Mouse (Mus musculus) midbrain, embryonic 11.5 days (tissue): ENCODE measurements at regions not wholly inside any gene's neighbourhood (a gene's known extent, or its start where the extent isn't known, plus 50 kb on each side); places are given as distances from the start of the nearest gene placed in this dataset.

Source experiments
- ATAC-seq: fragments of 200-750 bp; cut with Nextera tagmentation; 2 replicates; pipeline ENCODE4 v1.8.0; 2017; ENCODE audit warnings: moderate TSS enrichment, moderate library complexity; ENCODE audit not compliant: low FRiP score
- DNase-seq: peaks from one replicate; pipeline ENCODE4 v3.0.0; 2015; ENCODE audit warnings: low spot score; ENCODE audit errors: missing footprints
- H3K27ac ChIP-seq: fragments of 300-500 bp; sonication (generic); 2 replicates; pipeline ENCODE4 v1.5.1; 2014; ENCODE audit warnings: low read depth, low read length
- H3K27me3 ChIP-seq: fragments of 300-500 bp; sonication (generic); 2 replicates; pipeline ENCODE4 v1.6.1; 2014; ENCODE audit warnings: mild to moderate bottlenecking, low read length, moderate library complexity, mixed read lengths; ENCODE audit not compliant: control insufficient read depth, insufficient read depth
- H3K36me3 ChIP-seq: fragments of 300-500 bp; sonication (generic); 2 replicates; pipeline ENCODE4 v1.6.1; 2014; ENCODE audit warnings: mild to moderate bottlenecking, low read length, moderate library complexity, mixed read lengths; ENCODE audit not compliant: control insufficient read depth, insufficient read depth
- H3K4me1 ChIP-seq: fragments of 300-500 bp; sonication (generic); 2 replicates; pipeline ENCODE4 v1.6.1; 2014; ENCODE audit warnings: low read length; ENCODE audit not compliant: control insufficient read depth, insufficient read depth
- H3K4me2 ChIP-seq: fragments of 300-500 bp; sonication (generic); 2 replicates; pipeline ENCODE4 v1.6.1; 2014; ENCODE audit warnings: mild to moderate bottlenecking, moderate library complexity
- H3K4me3 ChIP-seq: fragments of 300-500 bp; sonication (generic); 2 replicates; pipeline ENCODE4 v1.5.1; 2014; ENCODE audit warnings: low read depth, low read length
- H3K9ac ChIP-seq: fragments of 300-500 bp; sonication (generic); 2 replicates; pipeline ENCODE4 v1.6.1; 2014; ENCODE audit warnings: low read length
- H3K9me3 ChIP-seq: fragments of 300-500 bp; sonication (generic); 2 replicates; pipeline ENCODE4 v1.6.1; 2016; ENCODE audit warnings: low read length; ENCODE audit not compliant: control insufficient read depth
- WGBS: fragments of 180-500 bp; shearing (Covaris S2); extraction: QIAGEN DNeasy Blood & Tissue Kit; methylation state at CpG from one replicate; pipeline ENCODE4 v1.1.7; 2014; 5-methylcytosine and 5-hydroxymethylcytosine counted together

DNA sequence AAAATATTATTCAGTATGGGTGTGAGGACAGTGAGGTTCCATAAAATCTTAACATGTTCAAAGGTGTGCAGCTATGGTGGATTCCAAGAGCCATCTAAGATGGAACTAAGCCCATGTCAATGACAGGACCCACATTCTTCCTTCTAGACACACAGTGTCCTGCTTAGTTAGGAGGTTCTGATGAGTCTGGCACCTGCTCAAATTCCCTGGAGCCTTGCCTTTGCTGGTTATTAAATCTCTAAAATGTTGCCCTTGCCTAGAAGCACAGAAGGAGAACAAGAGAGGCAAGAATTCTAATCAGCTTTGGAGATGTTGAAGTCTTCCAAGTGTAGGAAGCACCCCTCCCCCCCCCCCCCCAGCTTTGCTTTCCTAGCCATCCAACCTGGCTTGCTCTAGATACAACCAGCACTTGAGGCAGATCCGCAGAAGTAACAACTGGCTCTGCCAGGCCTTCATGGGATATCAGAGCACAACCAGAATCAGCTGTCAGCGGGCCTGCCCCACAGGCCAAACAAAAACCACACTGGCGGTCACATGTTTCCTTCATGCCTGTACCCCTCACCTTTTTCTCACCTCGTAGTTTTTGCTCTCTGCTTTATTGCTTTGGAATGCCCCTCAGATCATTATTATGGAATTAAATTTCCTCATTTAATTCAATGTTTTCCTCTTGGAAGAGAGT, 116.0 kb upstream of the Slc22a22 start:
- Histone ChIP-seq H3K36me3 (no peaks in the 10 kb centered on the region), H3K4me2 (no peak overlapping the region), H3K9ac (no peak overlapping the region), H3K27ac (no peak overlapping the region), H3K9me3 (no peaks in the 10 kb centered on the region), H3K4me3 (no peak overlapping the region), H3K27me3 (no peaks in the 10 kb centered on the region), H3K4me1 (peaks cover 11% of the 10 kb centered on the region)
- ATAC-seq: no peak
- 85% methylated on average over 4 of the region's 4 CpGs for WGBS
- no peak for DNase-seq

DNA sequence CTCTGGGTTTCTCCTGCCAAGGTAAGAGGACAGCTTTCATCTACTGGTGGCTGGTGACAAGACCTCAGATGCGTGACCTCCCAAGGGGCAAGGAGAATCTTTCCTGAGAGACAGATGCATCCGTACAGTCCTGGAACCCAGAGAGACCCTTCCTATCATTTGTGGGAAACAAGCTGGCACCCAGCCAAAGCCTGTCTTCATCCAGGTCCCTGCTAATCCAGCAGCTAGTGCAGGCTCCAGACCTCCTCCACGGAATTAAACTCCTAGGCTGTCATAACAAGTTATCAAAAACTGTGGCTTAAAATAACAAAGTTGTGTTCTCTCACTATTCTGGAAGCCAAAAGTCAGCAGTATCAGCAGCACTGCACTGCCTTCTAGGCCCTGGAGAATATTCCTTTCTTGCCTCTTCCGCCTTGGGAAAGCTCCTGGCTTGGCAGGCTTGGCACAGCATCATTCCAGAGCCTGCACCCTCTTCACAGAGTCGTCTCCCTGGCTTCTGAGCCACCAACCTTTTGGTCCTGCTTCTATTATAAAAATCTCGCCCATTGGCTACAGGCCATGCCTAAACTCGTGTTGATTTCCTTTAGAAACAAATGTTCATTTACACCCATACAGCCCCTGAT, 113.3 kb upstream of the Slc22a22 start:
- Histone ChIP-seq H3K9ac (no peak overlapping the region), H3K4me2 (no peak overlapping the region)

DNA sequence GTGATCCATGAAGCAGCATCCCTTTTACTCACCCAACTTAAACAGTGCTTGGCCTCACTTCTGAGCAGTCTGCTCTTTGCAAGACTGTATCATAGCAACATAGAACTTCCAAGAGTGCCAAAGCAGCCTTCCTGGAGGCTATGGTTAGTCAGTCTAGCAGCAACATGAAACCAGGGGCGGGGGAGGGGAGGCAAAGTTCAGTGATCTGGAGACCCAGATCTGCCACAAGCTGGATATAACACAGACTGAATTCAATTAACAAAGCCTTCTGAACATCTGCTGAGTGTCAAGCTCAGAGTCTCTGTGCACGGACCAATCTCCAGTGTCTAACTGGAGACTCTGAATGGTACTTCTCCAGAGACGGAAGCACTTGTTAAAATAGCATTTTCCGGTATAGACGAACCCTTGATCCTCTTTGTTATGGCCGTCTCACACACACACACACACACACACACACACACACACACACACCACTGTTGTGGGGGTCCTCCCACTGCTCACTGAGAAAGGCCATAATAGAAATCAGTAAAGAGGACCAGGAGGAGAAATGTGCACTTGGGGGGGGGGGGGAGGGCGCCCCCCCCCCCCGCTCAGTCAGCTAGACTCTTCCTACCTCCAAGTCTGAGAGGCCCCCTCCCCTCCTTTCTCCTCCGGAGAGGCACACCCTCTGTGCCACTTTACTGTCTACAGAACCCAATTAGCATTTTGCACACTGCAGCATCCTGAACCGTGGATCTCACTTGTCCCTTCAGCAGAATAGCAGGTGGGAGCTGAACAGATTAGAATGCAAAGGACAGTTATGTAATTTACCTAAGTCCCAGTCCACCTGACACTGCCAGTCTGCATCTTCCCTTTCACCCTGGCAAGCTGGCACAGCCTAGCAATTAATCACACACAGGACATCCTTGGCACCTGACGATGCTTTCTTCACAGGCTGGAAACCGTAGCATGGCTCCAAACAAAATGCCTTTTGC, 112.3 kb upstream of the Slc22a22 start:
- H3K9me3 ChIP-seq: no peaks in the 10 kb centered on the region
- no peak overlapping the region for H3K4me3 ChIP-seq
- no peaks in the 10 kb centered on the region for H3K27me3 ChIP-seq
- 0 out of 2 replicates have a peak overlapping the region, but pooled peaks have one; percentile 11 for H3K4me2 ChIP-seq
- no peaks in the 10 kb centered on the region for H3K36me3 ChIP-seq
- ATAC-seq (peak; percentile 86), DNase-seq (peak; percentile 93)
- 39% methylated on average over 10 of the region's 12 CpGs for WGBS
- no peak overlapping the region for H3K27ac ChIP-seq
- peaks cover 11% of the 10 kb centered on the region for H3K4me1 ChIP-seq
- no peak overlapping the region for H3K9ac ChIP-seq

More for the DNA sequence above, 113.3 kb upstream of the Slc22a22 start:
- no peak overlapping the region for H3K4me3 ChIP-seq
- peaks cover 11% of the 10 kb centered on the region for H3K4me1 ChIP-seq
- H3K27me3 ChIP-seq: no peaks in the 10 kb centered on the region
- ATAC-seq (no peak), DNase-seq (no peak)
- H3K27ac ChIP-seq: no peak overlapping the region
- no peaks in the 10 kb centered on the region for H3K9me3 ChIP-seq
- WGBS: 77% methylated on average over 7 of the region's 7 CpGs
- H3K36me3 ChIP-seq: no peaks in the 10 kb centered on the region

DNA sequence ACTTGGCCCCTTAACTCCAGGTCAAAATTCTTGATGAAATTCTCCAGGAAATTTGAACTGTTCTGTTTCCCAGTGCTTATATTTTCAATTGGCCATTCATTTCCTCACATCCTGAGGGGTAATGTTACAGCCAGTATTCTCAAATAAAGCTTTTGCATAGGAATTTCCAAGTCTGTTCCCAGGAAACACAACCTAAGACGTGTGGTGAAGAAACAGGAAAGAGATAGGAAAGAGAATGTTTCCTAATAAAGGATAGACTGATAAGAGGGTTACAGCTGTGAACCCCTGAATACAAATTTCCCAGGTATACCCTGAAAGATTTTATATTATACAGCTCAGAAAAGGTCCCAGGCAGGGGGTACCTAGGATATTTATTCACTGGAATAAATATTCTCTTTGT, 108.0 kb upstream of the Slc22a22 start:
- H3K27me3 ChIP-seq: no peaks in the 10 kb centered on the region
- H3K9me3 ChIP-seq: no peaks in the 10 kb centered on the region
- no peaks in the 10 kb centered on the region for H3K36me3 ChIP-seq
- H3K4me3 ChIP-seq: no peak overlapping the region
- ATAC-seq (no peak), DNase-seq (no peak)
- H3K9ac ChIP-seq: no peak overlapping the region
- H3K4me1 ChIP-seq: peaks cover 11% of the 10 kb centered on the region
- H3K4me2 ChIP-seq: no peak overlapping the region
- H3K27ac ChIP-seq: no peak overlapping the region
- WGBS: 72% methylated on average over 1 of the region's 1 CpGs

DNA sequence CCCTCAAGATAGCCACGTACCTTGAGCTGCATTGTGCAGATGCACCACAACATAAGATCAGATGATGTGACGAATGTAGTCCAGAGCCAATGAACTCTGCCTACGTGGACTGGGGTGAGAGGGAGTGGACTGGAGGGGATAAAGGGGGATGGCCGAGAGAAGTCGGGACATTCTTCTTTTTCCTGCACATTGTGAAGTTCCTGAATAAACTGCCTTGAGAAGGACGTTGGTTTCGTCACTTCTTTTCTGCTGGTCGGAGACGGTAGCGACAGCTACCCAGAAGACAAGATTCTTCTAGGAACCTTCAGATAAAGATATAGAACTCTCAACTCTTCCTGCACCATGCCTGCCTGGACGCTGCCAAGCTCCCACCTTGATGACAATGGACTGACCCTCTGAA, 107.1 kb upstream of the Slc22a22 start:
- Histone ChIP-seq H3K4me3 (no peak overlapping the region), H3K9ac (no peak overlapping the region), H3K36me3 (no peaks in the 10 kb centered on the region), H3K9me3 (no peaks in the 10 kb centered on the region), H3K27me3 (no peaks in the 10 kb centered on the region), H3K4me2 (no peak overlapping the region), H3K27ac (no peak overlapping the region), H3K4me1 (peaks cover 4% of the 10 kb centered on the region)
- WGBS: 91% methylated on average over 11 of the region's 11 CpGs
- ATAC-seq (no peak), DNase-seq (no peak)

DNA sequence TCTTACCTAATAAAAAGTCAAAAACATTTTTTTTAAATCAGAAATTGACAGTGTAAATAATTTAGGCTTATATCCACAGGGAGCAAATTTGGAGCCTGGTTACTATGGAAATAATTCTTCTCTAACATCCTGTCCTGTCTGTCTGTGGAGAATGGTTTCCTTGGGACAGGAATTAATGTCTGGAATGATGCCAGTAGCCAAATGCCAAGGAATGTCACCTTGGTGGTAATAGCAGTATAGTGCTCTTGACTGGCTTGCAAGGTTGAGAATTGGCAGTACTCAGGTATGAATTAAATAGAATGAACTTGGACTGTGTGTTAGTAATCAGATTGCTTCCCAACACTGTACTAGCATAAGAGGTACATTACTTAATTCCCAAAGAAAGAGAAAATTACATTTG, 103.8 kb upstream of the Slc22a22 start:
- Histone ChIP-seq H3K36me3 (no peaks in the 10 kb centered on the region), H3K9me3 (no peaks in the 10 kb centered on the region), H3K4me2 (no peak overlapping the region), H3K27me3 (no peaks in the 10 kb centered on the region), H3K4me3 (no peak overlapping the region), H3K9ac (no peak overlapping the region), H3K27ac (no peak overlapping the region), H3K4me1 (no peaks in the 10 kb centered on the region)
- DNase-seq: no peak
- no peak for ATAC-seq

DNA sequence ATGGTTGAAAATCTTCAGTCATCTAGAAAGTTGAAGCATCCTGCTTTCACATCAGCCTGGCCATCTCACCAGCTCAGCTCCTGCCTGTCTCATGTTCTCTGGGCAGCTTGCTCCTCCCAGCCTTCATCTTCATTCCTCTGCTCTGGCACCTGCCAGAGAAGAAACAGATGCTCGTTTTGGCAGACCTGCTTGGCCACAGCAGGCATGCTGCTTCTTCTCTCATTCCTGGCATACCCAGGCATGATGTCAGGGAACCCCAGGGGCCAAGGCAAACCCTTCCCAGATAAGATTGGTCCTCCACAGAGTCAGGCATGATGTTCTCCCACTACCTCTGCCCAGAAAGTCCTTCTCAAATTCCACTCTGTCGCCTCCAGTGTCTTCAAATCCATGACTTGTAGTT, 101.4 kb upstream of the Slc22a22 start:
- 71% methylated on average over 2 of the region's 2 CpGs for WGBS
- H3K36me3 ChIP-seq: no peaks in the 10 kb centered on the region
- H3K4me2 ChIP-seq: no peak overlapping the region
- ATAC-seq (no peak), DNase-seq (no peak)
- no peak overlapping the region for H3K9ac ChIP-seq
- H3K4me1 ChIP-seq: no peaks in the 10 kb centered on the region
- no peaks in the 10 kb centered on the region for H3K9me3 ChIP-seq
- H3K27me3 ChIP-seq: no peaks in the 10 kb centered on the region
- no peak overlapping the region for H3K27ac ChIP-seq
- no peak overlapping the region for H3K4me3 ChIP-seq

DNA sequence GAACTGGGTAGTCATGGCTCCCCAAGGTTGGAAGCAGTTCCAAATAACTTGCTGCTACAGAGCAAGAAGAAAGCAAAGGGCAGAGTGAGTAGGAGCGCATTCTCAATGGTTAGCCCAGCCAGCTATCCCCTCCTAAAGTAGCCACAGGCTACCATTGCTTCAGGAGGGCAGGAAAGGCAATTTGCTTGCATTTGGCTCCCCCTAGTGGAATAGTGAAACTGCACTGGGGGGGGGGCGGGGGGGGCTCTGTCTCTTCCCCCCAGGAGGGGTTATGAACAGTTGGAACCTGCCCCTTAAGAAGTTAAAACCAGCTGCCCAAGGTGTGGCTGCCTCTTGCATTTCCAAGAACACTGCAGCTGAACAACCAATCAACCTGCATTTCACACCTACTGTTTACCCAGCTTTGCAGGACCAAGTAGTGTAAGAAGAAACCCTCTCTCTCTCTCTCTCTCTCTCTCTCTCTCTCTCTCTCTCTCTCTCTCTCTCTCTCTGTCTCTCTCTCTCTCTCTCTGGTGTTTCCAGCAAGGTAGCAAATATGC, 96.7 kb upstream of the Slc22a22 start:
- H3K9me3 ChIP-seq: no peaks in the 10 kb centered on the region
- H3K4me2 ChIP-seq: no peak overlapping the region
- WGBS: 73% methylated on average over 1 of the region's 2 CpGs
- H3K4me3 ChIP-seq: no peak overlapping the region
- DNase-seq: no peak
- no peaks in the 10 kb centered on the region for H3K4me1 ChIP-seq
- H3K36me3 ChIP-seq: no peaks in the 10 kb centered on the region
- H3K9ac ChIP-seq: no peak overlapping the region
- no peaks in the 10 kb centered on the region for H3K27me3 ChIP-seq
- no peak overlapping the region for H3K27ac ChIP-seq
- ATAC-seq: no peak

DNA sequence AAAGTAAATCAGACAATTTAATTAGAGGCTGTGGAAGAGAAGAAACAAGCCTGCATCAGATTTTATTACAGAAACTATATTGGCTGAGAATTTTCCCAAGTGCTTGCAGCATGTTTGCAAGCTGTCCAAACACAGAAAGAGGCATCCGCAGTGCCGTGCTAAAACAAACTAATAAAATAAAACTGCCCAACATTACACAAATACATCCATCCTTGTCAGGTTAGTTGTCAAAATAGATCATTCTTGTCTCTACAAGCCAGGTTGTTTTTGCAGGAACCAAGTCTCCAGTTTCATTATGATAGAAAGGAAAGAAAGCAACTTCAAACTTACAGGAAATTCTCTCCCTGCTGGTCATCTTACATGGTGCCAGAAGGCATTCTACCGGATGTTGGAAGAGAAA, 95.0 kb upstream of the Slc22a22 start:
- DNase-seq (peak; percentile 85), ATAC-seq (no peak)
- H3K4me3 ChIP-seq: no peak overlapping the region

More for the DNA sequence above, 95.0 kb upstream of the Slc22a22 start:
- no peaks in the 10 kb centered on the region for H3K27me3 ChIP-seq
- no peak overlapping the region for H3K4me2 ChIP-seq
- H3K9me3 ChIP-seq: no peaks in the 10 kb centered on the region
- H3K27ac ChIP-seq: no peak overlapping the region
- 84% methylated on average over 3 of the region's 3 CpGs for WGBS
- no peaks in the 10 kb centered on the region for H3K36me3 ChIP-seq
- no peaks in the 10 kb centered on the region for H3K4me1 ChIP-seq
- no peak overlapping the region for H3K9ac ChIP-seq
